Mouse (Mus musculus): ENCODE data around the gene Nhsl1.

Gene Nhsl1

DNA sequence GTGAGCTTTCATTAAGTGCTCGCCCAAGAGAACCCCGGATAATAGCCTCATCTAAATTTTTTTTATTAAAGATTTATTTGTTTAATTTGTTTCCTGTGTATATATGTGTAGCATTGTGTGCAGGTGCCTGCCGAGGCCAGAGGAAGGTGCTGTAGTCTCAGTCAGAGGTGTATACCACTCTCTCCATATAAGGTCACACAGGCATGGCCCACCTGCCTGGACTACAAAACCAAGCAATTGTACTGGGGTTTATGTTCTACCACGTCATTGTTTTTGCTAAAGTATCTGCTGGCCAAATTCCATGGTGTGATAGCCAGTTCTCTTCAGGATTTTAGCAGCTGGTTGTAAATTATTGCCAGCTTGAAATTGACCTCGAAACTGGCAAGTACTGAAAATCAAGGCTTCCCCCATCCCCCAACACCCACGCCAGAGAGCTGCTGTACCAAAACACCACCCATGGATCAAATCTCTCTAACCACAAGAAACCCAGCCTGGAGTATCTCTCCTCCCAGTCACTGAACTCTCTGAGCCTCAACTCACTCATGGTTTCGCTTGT, 81.4 kb downstream of the Nhsl1 start:
- DNase-seq (ENCODE audit: low read depth, low spot score): no peak

DNA sequence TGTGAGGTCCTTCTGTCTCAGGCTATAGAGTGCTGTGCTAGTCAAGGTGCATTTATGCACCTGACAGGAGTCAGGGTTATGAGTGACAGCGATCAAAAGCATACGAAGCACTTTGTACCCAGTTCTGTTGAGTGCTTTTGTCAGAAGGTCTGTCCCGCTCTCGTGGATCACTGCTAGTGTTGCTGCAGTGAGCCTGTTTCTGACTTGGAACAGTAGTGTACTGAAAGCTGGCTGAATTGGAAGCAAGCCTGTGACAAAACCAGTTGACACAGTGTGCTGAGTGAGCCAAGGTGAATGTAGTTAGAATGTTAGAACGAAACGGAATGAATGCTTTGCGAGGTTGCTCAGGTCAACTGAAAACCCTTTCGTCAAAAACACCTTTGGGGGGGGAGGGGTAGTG, 82.2 kb downstream of the Nhsl1 start:
- no peak for DNase-seq (ENCODE audit: low read depth, low spot score)

DNA sequence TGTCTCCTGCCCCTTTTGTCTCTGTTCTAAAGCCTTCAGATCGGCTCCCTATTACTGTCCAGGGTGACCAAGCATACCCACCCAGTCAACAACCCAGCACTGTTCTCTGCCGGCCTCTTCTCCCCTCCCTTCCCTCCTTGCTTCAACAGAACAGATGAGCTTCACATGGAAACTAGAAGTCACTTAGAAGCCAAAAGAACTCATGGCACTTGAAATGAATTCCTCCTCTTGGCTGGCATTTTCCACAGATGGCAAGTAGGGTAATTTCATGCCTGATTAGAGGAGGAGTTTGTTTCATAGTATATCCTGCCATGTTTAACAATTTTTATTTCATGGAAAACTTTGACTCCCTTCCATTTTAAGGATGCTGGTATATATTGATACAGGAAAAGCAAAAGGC, 85.2 kb downstream of the Nhsl1 start:
- DNase-seq (ENCODE audit: low read depth, low spot score): no peak

DNA sequence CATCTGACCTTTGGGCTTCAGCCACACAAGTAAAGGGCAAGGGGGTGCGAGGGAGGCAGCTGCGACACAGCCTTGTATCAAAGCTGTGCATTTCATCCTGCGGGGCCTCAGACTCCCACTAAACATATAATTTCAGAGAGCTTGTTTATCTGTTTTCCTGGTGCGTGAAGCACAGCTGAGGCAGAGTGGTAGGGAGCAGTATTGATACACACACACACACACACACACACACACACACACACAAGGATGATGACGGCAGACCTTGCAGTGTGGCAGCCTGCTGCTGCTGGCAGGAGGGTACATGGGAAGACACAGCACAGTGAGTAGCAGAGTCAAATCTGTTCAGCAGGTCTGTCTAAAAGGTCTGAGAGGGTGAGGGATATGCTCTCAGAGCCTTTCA, 85.9 kb downstream of the Nhsl1 start:
- no peak for DNase-seq (ENCODE audit: low read depth, low spot score)

DNA sequence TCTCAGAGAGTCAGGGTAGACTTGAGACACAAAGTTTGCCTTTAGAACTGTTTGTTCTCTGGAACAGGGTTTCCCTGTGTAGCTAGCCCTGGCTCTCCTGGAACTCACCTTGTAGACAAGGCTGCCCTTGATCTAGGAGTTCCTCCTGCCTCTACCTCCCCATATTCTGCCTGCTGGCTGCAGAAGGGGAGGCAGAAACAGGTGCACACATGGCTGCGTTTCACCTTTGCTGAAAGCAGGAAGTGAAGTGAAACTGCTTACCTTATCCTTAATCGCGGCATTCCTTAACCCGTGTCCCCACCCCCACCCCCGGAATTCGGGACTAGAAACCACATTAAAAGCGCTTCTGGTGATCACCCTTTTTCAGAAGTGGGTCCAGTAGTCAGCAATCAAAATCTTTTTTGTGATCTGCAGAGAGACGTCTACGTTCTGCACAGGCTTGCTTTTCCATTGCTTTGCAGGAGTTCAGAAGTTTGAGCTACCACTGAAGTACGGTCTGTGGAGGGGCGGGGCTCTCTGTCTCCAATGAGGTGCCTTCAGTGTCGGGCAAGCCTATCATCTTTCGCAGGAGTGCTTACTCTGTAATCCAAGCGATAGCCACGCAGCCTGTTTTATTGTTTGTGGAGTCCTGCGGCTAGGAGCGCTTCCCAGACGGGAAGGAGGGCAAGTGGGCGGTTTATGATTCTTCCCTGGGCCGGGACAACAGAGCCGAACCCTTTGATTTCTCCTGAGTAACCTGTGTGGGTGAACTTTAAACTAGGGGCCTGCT, 88.5 kb downstream of the Nhsl1 start:
- peak; percentile 93 for DNase-seq (ENCODE audit: low read depth, low spot score)

DNA sequence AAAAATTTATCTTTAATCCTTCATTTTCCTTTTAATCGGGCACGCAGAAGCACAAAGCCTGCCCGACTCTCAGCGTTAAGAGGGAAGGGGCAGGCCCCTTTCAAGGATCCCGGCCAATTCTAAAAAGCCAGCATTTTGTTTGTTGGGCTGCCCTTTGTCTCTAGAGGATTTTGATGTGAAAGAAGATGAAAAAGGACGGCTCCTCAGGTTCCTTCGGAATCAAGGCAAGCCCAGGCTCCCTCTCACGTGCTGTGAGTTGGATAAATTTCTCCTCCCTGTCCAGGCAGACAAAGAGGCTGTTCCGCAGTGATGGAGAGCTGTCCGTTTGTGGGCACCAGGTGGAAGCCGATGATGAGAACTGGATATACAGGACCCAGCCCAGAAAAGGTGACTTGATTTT, 89.3 kb downstream of the Nhsl1 start:
- DNase-seq (ENCODE audit: low read depth, low spot score): no peak

DNA sequence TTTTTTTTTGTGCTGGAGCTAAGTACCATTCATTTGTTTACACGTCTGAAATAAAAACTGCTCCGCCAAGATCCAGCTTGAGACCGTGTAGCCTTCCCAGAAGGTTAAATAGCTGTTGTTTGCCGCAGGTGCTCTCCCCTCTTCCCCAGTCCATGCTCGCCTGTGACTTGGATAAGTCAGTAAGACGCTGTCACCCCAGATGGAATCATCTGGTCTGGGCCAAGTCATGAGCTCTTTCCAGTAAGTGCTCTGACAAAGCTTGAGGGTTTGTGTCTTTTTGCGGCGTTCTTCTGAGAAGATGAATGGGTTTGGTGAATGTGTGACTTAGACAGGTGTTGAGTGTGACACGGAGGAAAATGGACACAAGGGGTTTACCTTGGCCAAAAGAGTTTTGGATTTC, 89.8 kb downstream of the Nhsl1 start:
- no peak for DNase-seq (ENCODE audit: low read depth, low spot score)

DNA sequence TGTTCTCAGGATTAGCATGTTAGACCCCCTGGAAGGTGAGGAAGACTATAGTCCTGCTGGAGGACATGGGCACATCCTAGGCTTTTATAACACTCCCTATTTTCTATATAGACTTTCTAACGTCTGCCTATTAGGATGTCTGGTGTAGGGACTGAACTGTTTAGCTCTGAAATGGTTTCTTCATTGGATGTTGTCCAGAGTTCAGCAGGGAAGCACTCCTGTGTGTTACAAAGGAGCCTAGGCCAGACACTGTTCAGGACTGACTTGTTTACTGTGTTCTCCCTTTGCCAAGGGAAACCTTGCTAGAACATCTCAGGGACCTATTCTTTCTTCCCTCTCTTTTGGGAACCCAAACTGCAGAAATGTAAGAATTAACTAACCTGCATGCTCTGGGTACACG, 90.3 kb downstream of the Nhsl1 start:
- no peak for DNase-seq (ENCODE audit: low read depth, low spot score)

DNA sequence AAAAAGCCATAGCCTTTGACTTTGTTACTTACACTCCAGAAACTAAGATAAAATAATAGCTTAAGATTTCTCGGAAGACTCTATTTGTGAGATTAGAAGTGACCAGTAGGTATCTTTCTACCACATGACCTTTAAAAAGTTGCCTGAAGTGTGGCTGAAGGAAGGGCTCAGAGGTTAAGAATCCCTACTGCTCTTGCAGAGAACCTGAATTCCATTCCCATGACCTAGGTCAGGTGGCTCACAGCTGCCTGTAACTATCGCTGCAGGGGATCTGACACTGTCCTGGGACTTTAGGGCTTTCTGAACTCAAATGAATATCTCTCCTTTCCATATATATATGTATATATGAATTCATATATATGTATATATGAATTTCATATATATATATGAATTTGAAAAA, 92.5 kb downstream of the Nhsl1 start:
- no peak for DNase-seq (ENCODE audit: low read depth, low spot score)

DNA sequence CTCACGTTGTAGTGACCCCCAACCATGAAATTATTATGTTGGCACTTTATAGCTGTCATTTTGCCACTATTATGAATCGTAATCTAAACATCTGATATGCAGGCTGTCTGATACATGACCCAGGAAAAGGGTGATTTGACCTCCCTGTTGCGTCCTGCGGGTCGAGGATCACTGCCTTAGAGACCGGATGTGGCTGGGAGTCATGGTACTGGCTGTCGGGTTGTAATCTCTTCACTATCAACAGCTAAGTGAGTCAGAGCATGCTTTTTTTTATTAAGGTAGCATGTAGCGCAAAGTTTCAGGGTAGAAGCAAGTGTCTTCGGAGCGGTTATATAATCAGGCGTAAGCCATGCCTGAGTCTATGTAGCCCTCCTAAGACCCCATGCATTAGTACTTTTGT, 97.2 kb downstream of the Nhsl1 start:
- DNase-seq (ENCODE audit: low read depth, low spot score): no peak

DNA sequence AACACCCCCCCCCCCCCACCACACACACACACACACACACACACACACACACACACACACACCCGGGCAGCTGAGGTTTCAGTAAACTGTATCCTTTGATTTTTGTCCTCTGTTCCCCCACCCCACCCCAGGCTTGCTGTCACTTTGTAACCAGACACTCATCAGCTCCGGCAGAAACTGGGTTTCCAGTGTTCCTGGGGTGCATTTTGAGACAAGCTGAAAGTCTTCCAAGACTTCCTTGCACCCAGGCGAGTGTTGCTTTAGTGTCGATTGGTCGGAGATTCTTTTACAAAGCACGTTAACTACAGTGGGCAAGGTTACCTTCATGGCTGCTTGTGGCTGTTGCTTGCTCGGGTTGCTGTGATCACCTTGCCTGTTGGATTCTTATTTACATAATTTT, 99.4 kb downstream of the Nhsl1 start:
- peak; percentile 60 for DNase-seq (ENCODE audit: low read depth, low spot score)

DNA sequence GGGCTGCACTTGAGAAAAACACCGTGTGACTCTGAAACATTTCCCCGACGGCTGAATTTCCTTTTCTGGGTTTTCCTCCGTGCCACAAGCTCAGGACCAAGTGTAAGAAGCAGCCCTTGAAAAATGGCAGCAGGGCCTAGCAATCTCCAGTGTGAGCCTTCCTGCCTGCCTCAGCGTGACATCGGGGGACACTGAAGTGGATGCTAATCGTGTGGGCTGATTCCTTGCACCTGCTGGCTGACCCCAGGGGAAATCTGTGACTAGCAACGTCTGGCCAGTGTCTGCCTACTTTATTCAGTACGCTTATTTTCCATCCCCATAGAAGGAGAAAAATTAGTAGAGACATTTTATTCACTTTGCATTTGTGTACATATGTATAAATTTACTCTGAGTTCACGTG, 100.7 kb downstream of the Nhsl1 start:
- no peak for DNase-seq (ENCODE audit: low read depth, low spot score)

DNA sequence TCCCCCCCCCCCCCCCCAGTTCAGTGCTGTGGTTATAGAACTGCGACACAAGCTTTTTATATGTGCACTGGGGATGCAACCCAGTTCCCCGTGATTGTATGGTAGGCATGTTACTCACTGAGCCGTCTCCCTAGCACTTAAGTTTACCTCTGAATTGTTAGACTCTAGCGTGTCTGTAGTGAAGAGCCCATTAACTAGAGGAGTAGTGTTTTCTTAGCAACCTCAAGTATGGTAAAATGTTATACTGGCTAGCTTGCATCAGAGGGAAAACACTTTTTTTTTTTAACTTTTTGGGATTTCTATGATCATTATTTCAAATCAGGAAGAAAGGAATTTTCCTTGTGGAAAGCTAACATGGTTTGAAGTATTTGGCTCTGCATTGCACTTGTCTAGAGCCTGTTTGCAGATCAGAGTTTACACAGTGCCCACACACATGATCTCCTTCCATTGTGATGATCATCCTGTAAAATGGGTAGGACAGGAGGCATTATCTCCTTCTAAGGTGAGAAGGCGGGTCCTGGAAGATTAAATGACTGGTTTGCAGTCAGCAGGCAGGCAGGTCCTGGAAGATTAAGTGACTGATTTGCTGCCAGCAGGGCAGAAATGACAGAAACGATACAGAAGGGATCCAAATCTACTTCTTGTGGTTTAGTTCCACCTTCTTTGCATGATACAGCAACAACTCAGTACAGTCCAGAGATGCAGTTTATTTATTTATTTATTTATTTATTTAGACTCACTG, 101.6 kb downstream of the Nhsl1 start:
- peak; percentile 67 for DNase-seq (ENCODE audit: low read depth, low spot score)

DNA sequence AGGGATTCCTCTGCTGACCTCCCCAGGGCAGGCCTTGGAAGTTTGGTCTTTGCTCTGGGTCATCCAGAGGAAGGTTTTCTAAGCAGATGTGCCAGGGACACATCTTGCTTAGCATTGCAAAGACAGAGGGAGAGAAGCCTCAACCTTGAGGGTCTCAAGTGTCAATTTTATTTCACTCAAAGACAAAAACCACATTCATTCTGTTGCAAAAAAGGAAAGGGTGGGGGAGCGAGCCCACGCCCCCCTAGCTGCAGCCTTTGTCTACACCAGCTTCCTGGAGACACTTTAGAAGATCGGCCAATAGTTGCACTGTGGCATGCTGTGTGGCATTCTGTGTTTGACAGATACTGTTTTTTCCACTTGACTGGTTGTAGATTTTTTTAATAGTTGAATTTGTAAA, 104.2 kb downstream of the Nhsl1 start:
- DNase-seq (ENCODE audit: low read depth, low spot score): peak; percentile 67

DNA sequence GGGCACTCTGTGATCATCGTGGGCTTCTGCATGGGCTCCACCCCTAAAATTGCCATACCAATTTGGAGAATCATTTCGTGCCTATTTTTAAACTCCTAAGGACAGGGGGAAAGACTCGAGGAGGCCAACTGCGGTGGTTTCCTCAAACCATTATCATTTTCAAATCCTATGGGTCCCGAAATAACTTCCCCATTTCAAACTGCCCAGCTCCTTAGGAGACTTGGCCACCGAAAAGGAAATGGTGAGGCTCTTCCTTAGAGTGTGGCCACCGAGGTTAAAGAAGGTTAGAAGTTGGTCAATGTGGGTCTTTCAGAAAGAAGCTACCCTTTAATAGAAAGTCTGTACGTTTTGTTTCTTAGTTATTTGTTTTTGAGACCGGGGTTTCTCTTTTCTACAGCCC, 104.8 kb downstream of the Nhsl1 start:
- no peak for DNase-seq (ENCODE audit: low read depth, low spot score)

DNA sequence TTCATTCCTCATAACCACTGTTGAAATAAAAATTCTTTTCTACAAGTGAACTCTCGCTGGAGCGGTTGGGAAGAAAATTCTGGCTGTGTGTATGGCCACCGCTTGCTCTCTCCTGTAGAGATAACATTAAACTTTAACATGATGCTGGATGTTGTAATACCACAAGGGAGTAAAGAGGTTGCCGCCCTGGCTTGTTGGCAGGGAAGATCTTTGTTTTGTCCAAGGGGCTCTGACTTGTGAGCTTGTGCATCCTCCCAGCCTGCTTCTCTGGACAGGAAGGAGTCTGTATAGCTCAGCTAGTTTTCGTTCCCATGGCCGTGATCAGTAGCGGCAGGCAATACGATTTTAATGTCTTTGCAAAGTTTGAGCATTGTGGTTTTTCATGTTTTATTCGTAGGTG, 109.1 kb downstream of the Nhsl1 start:
- DNase-seq (ENCODE audit: low read depth, low spot score): no peak

DNA sequence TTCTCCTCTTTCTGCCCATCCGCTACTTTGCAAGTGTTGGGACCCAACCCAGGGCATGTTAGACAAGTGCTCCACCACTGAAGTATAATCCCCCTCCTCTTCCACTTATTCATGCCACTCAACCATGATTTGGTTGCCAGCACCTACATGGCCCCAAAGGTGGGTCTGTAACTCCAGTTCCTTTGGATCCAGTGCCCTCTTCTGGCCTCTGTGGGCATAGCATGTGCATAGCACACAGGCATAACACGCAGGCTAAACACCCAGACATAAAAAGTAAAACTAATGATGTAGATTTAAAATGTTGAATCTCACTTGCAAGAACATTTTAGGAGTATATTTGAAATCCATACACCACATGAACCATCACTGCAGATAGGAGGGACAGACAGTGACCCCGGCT, 110.7 kb downstream of the Nhsl1 start:
- peak; percentile 59 for DNase-seq (ENCODE audit: low read depth, low spot score)

DNA sequence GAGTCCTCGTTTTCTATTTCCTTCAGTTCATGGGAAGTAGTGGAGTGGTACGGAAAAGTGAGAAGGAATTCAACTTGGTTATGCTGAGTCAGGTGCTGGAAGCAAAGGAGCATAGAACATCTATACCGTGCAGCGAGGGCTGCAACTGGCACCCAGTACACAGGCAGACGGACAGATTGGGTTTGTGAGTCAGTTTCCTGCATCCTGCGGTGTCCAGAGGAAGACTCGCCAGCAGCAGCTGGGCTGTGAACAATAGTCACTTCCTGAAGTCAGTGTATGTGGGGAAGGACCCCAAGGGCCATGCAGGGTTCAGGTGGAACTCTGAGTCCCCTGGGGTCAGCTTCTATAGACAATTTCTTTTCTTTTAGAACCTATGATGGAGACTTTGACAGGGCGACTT, 111.4 kb downstream of the Nhsl1 start:
- DNase-seq (ENCODE audit: low read depth, low spot score): no peak

DNA sequence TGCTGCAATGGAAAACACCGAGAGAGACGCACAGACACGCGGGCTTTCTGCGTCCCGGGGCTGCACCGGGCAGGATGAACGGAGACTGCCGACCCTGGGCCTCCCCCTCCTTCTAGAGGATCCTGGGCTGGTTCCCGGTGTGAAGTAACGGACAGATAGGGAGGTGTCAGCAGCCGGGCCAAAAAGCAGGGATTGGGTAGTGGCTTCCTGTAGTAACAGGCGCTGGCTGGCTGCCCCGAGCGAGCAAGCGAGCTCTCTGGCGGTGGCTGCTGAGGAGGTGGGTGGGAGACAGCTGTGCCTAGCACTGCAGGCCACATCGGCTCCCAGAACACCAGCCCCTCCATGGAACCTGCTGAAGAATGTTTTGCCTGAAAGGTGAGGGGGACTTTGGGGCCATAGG, 112.2 kb downstream of the Nhsl1 start:
- DNase-seq (ENCODE audit: low read depth, low spot score): peak; percentile 67

DNA sequence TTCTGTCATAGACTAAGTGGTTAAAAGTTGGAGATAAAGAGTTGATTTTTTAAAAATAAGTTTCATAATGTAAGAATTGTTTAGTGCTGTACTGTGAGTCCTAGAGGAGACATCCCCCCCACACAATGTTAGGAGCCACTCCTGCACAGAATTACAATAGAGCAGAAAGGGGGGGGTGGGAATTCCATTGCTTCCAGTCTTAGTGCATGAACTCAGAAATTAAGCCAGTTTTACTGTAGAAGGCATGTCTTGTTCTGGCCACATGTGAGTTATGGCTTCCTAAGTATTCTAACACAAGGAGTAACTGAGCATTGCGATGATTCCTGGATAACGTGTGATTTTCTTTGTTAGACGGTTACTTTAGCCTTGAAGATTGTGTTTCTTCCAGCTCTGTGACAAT, 112.8 kb downstream of the Nhsl1 start:
- DNase-seq (ENCODE audit: low read depth, low spot score): no peak

DNA sequence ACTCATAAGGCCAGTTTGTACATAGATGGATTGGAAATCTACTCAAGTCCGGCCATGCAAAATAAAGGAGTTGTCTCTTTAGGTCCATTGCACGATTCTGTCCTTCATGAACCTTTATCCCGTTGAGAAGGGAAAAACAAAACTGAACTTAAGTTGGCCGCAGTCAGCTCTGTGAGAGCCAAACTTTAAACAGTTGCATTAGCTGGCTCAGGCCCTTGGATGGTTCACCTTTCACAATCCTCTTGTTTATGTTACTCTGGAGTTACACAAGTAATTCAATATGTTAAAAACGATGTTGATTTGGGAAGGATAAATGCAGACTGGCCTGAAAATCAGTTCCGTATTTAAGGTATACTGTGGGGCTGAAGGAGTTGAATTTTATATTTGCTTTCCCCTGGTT, 116.7 kb downstream of the Nhsl1 start:
- DNase-seq (ENCODE audit: low read depth, low spot score): no peak

DNA sequence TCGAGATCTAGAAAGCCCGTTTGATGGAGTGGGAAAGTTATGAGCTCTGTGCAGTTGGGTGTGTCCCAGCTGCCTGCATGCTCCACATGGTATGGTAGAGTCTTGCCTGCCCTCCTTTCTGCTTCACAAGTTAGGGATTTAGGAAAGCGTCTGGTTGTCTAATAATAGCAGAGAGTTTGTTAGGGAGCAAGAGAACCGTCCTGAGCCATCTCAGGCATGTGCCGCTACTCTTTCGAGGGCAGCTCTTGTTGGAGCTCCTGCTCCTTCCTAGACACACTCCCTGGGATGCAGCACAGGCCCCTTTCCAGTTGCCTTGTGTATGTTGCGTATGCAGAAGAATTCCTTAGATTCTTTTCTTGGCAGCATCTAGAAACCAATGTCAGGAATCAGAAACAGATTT, 117.2 kb downstream of the Nhsl1 start:
- no peak for DNase-seq (ENCODE audit: low read depth, low spot score)

DNA sequence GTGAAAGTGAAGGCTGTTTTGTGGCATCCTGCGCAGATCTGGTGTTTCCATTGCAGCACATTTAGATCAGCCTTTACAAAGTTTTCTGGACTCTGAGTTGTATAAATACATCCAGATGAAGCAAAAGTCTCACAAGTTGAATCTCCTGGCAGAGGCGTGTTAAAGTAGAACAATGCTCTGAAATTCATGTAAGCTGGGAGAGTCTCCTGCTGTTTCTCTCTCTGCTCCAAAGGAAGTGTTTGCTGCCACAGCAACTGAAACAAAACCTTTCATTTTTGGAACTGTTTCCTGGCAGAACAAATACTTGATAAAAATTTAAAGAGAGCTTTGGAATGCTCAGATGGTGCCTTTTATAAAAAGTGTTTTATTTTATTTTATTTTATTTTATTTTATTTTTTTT, 118.8 kb downstream of the Nhsl1 start:
- no peak for DNase-seq (ENCODE audit: low read depth, low spot score)
